Comparison of ENCODE assay signal across 11 mouse cellular contexts in the genomic region with DNA sequence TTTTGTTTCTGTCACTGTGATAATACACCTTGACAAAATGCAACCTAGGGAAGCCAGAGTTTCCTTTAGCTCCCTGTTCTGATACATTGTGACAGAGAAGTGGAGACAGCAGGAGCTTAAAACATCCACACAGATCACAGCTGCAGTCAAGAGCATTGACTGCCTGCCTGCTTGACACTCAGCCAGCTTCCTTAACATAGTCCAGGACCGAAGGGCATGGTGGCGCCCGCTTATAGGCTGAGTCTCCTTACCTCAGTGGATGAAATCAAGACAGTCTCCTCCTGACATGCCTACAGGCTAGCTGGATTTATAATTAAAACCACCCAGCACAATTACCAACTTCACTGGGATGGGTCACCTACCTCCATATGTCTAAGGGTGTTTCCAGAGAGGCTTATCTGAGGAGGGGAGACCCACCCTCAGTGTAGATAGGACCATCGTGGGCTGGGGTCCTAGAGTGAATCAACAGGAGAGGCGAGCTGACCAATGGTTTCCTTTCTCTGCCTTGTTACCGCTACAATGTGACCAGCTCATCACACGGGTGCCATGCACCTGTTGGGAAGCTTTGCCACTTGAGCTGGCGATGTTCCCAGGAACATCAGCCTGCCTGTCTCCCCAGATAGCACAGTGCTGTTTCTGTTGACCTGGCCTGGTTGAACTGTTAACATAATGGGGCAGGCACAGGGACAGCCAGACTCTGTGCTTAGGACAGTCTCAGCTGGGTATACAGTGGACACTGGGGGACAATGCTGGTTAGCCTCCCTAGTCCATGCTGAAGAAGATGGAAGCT.
DNase-seq lines count a peak whose midpoint lies in the region; ATAC-seq lines count a peak whose summit lies in the region.
"Had no signal": no experiment of that assay in that cellular context is flagged by ENCODE, and none has a peak within 500 bp of the region (broad histone marks: within the 10 kb centered on the region; RNA-seq: fewer than 3 reads in every experiment).

No protein-coding gene starts in this region.

- no peak for ATAC-seq in hindbrain, embryonic 11.5 days (ENCODE audit: low FRiP score)
- peak; percentile 87 for ATAC-seq in heart, embryonic 16.5 days (replicated peaks; ENCODE audit: extremely low read depth, insufficient read depth, low FRiP score)
- ATAC-seq in midbrain, embryonic 12.5 days (ENCODE audit: low FRiP score, low read depth), result peak; percentile 44; the same call in 1 of the 2 replicates
- no peak for ATAC-seq in liver, embryonic 11.5 days (replicated peaks; ENCODE audit: low FRiP score)

- no peak overlapping the region for H3K4me2 ChIP-seq in hindbrain, embryonic 11.5 days (replicated peaks; ENCODE audit: low read depth, low read length)
- peak overlapping the region; percentile 32; the same call in 1 of the 2 replicates for H3K4me2 ChIP-seq in heart, embryonic 16.5 days (ENCODE audit: low read depth, low read length)
- H3K4me2 ChIP-seq in midbrain, embryonic 12.5 days (replicated peaks), result no peak overlapping the region
- H3K4me2 ChIP-seq in liver, embryonic 11.5 days, result no peak overlapping the region

- H3K36me3 ChIP-seq in hindbrain, embryonic 10.5 days, result no peaks in the 10 kb centered on the region
- H3K36me3 ChIP-seq in hindbrain, embryonic 11.5 days (ENCODE audit: control insufficient read depth, insufficient read depth, low read length), result no peaks in the 10 kb centered on the region
- no peaks in the 10 kb centered on the region for H3K36me3 ChIP-seq in heart, embryonic 16.5 days (ENCODE audit: control insufficient read depth, insufficient read depth)
- H3K36me3 ChIP-seq in midbrain, embryonic 12.5 days, result no peaks in the 10 kb centered on the region
- no peaks in the 10 kb centered on the region for H3K36me3 ChIP-seq in liver, embryonic 11.5 days (ENCODE audit: control insufficient read depth, insufficient read depth, low read length)

- H3K27me3 ChIP-seq in hindbrain, embryonic 10.5 days (ENCODE audit: insufficient read depth, poor library complexity, severe bottlenecking), result no peaks in the 10 kb centered on the region
- no peaks in the 10 kb centered on the region for H3K27me3 ChIP-seq in hindbrain, embryonic 11.5 days (ENCODE audit: control insufficient read depth, insufficient read depth, low read length)
- H3K27me3 ChIP-seq in heart, embryonic 16.5 days (ENCODE audit: control insufficient read depth, insufficient read depth, low read length), result no peaks in the 10 kb centered on the region
- H3K27me3 ChIP-seq in midbrain, embryonic 12.5 days, result no peaks in the 10 kb centered on the region
- no peaks in the 10 kb centered on the region for H3K27me3 ChIP-seq in liver, embryonic 11.5 days (replicated peaks; ENCODE audit: control insufficient read depth, insufficient read depth, low read length)

- no peak for DNase-seq in hindbrain, embryonic 10.5 days (ENCODE audit: low spot score)
- DNase-seq in hindbrain, embryonic 11.5 days (ENCODE audit: low spot score), result no peak
- DNase-seq in gastrocnemius, postnatal 10 days, result peak; percentile 38
- DNase-seq in layer of hippocampus, adult 11-12 months (ENCODE audit: low spot score), result no peak
- DNase-seq in liver, embryonic 11.5 days (ENCODE audit: low spot score), result no peak
- no peak for DNase-seq in urinary bladder, postnatal 36 days (ENCODE audit: low spot score in 2 of 2)
- DNase-seq: cerebellum, adult 9-11 months; lung, adult 2 months had no signal

- 0 out of 2 replicates have a peak overlapping the region, but pooled peaks have one; percentile 50 for H3K27ac ChIP-seq in hindbrain, embryonic 10.5 days
- no peak overlapping the region for H3K27ac ChIP-seq in hindbrain, embryonic 11.5 days (ENCODE audit: low read depth, low read length)
- H3K27ac ChIP-seq in heart, embryonic 16.5 days (ENCODE audit: low read length), result peak overlapping the region; percentile 64
- H3K27ac ChIP-seq in midbrain, embryonic 12.5 days (replicated peaks), result no peak overlapping the region
- no peak overlapping the region for H3K27ac ChIP-seq in liver, embryonic 11.5 days (ENCODE audit: low read depth, low read length)

- H3K9ac ChIP-seq in hindbrain, embryonic 11.5 days (ENCODE audit: low read depth, low read length), result no peak overlapping the region
- H3K9ac ChIP-seq in heart, embryonic 16.5 days (ENCODE audit: low read length), result no peak overlapping the region; the same call in 1 of the 2 replicates
- no peak overlapping the region for H3K9ac ChIP-seq in midbrain, embryonic 12.5 days (replicated peaks)
- H3K9ac ChIP-seq in liver, embryonic 11.5 days (ENCODE audit: low read depth, low read length), result no peak overlapping the region

- no peak overlapping the region for H3K4me3 ChIP-seq in hindbrain, embryonic 10.5 days
- H3K4me3 ChIP-seq in hindbrain, embryonic 11.5 days (ENCODE audit: low read depth, low read length), result no peak overlapping the region
- no peak overlapping the region for H3K4me3 ChIP-seq in heart, embryonic 16.5 days (ENCODE audit: low read length)
- H3K4me3 ChIP-seq in midbrain, embryonic 12.5 days, result no peak overlapping the region
- no peak overlapping the region for H3K4me3 ChIP-seq in liver, embryonic 11.5 days (ENCODE audit: low read depth, low read length)
- H3K4me3 ChIP-seq: erythroblast, embryonic 14.5 days had no signal

- H3K4me1 ChIP-seq in hindbrain, embryonic 10.5 days (replicated peaks), result peaks cover 12% of the 10 kb centered on the region
- H3K4me1 ChIP-seq in hindbrain, embryonic 11.5 days (replicated peaks; ENCODE audit: control insufficient read depth, insufficient read depth, low read length), result no peaks in the 10 kb centered on the region
- H3K4me1 ChIP-seq in heart, embryonic 16.5 days (ENCODE audit: control insufficient read depth, insufficient read depth, low read length), result peaks cover 25% of the 10 kb centered on the region
- peaks cover 11% of the 10 kb centered on the region for H3K4me1 ChIP-seq in midbrain, embryonic 12.5 days
- no peaks in the 10 kb centered on the region; the same call in 1 of the 2 replicates for H3K4me1 ChIP-seq in liver, embryonic 11.5 days (replicated peaks; ENCODE audit: control insufficient read depth, insufficient read depth, low read length)

- no peaks in the 10 kb centered on the region for H3K9me3 ChIP-seq in hindbrain, embryonic 10.5 days
- no peaks in the 10 kb centered on the region for H3K9me3 ChIP-seq in hindbrain, embryonic 11.5 days (ENCODE audit: control insufficient read depth, low read length)
- no peaks in the 10 kb centered on the region for H3K9me3 ChIP-seq in heart, embryonic 16.5 days (replicated peaks; ENCODE audit: control insufficient read depth, low read length)
- H3K9me3 ChIP-seq in midbrain, embryonic 12.5 days, result 0 out of 2 replicates have a peak, but pooled peaks cover 3% of the 10 kb centered on the region
- H3K9me3 ChIP-seq in liver, embryonic 11.5 days (ENCODE audit: control insufficient read depth, low read length), result no peaks in the 10 kb centered on the region

- WGBS in hindbrain, embryonic 10.5 days, result 89% methylated on average over 8 of the region's 8 CpGs
- 91% methylated on average over 8 of the region's 8 CpGs for WGBS in hindbrain, embryonic 11.5 days
- 57% methylated on average over 8 of the region's 8 CpGs for WGBS in heart, embryonic 16.5 days
- WGBS in midbrain, embryonic 12.5 days, result 88% methylated on average over 8 of the region's 8 CpGs
- 79% methylated on average over 8 of the region's 8 CpGs for WGBS in liver, embryonic 11.5 days

Comparison
In these comparisons a context has a peak if more than half of its experiments do, and no peak if none do; other contexts are left out.
1. H3K27ac ChIP-seq: peak in hindbrain, embryonic 10.5 days (single experiment) and heart, embryonic 16.5 days (single experiment); none in hindbrain, embryonic 11.5 days (single experiment), midbrain, embryonic 12.5 days (single experiment) and liver, embryonic 11.5 days (single experiment).
2. ATAC-seq: peak in heart, embryonic 16.5 days (single experiment) and midbrain, embryonic 12.5 days (single experiment); none in hindbrain, embryonic 11.5 days (single experiment) and liver, embryonic 11.5 days (single experiment).